8 mouse cellular contexts compared by ENCODE assay signal in the genomic region with DNA sequence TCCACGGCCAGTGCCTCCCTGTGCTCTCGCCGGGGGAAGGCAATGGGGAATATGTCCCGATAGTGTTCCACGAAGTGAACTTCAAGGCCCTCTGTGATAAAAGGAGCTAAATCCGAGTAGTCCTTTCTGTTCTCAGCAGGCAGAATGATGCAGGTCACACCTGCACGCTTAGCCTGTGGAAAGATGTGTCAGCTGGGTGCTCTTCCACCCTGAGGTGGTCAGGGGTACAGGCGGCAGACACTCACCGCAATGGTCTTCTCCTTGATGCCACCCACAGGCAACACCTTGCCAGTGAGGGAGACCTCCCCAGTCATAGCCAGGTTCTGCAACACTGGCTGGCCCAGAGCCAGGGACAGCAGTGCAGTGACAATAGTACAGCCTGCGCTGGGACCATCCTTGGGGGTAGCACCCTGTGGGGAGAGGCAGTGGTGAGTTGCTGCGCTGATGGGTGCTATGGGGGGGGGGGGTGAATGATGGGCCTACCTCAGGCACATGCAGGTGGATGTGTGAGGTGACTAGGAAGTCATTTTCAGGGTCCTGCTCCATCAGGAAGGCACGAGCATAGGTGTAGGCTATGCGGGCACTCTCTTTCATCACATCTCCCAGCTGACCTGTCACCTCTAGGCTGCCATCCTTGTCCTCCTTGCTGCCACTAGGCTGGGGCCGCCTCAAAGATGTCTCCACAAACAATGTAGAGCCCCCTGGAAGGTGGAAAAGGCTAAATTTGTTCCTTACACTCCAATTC. TPM values are rescaled to one million over a fixed set of nuclear protein-coding genes. Genes with fewer than 3 reads are reported as not detected.
DNase-seq lines count a peak whose midpoint lies in the region; ATAC-seq lines count a peak whose summit lies in the region.

No protein-coding gene starts in this region.

- peaks cover 46% of the 10 kb centered on the region for H3K4me1 ChIP-seq in kidney, embryonic 15.5 days
- peaks cover 3 to 18% of the 10 kb centered on the region in 2 experiments; a peak in 3 of 4 replicates for H3K4me1 ChIP-seq in heart, embryonic 14.5 days (ENCODE audit: control insufficient read depth in 2 of 2, insufficient read depth in 2 of 2, low read length in 2 of 2)
- peaks cover 32% of the 10 kb centered on the region for H3K4me1 ChIP-seq in liver, embryonic 11.5 days (replicated peaks; ENCODE audit: control insufficient read depth, insufficient read depth, low read length)

- 22% methylated on average over 14 of the region's 14 CpGs for WGBS in kidney, embryonic 15.5 days
- WGBS in heart, embryonic 14.5 days: 28% methylated on average over 14 of the region's 14 CpGs
- 22% methylated on average over 14 of the region's 14 CpGs for WGBS in liver, embryonic 11.5 days

- H3K4me2 ChIP-seq in kidney, embryonic 15.5 days: peak overlapping the region; percentile 91
- H3K4me2 ChIP-seq in heart, embryonic 14.5 days (ENCODE audit: low read length): peak overlapping the region; percentile 87
- peak overlapping the region; percentile 99 for H3K4me2 ChIP-seq in liver, embryonic 11.5 days

- peak overlapping the region; percentile 56 for H3K9ac ChIP-seq in kidney, embryonic 15.5 days
- peak overlapping the region; percentile 92 for H3K9ac ChIP-seq in heart, embryonic 14.5 days (ENCODE audit: low read length)
- peak overlapping the region; percentile 90 for H3K9ac ChIP-seq in liver, embryonic 11.5 days (ENCODE audit: low read depth, low read length)

- no peak for DNase-seq in kidney, adult 9 months
- peak; percentile 43 for DNase-seq in NIH3T3 (ENCODE audit: low read depth)
- DNase-seq in liver, embryonic 11.5 days (ENCODE audit: low spot score): no peak
- DNase-seq in urinary bladder, adult 2 months (ENCODE audit: low spot score): no peak
- DNase-seq in ovary, postnatal 14 days (ENCODE audit: low spot score): no peak
- no peak for DNase-seq in layer of hippocampus, postnatal 10 days (ENCODE audit: low spot score in 2 of 2)

- H3K27me3 ChIP-seq in kidney, embryonic 15.5 days: no peaks in the 10 kb centered on the region
- H3K27me3 ChIP-seq in heart, embryonic 14.5 days (ENCODE audit: control insufficient read depth, insufficient read depth, low read length): no peaks in the 10 kb centered on the region
- no peaks in the 10 kb centered on the region for H3K27me3 ChIP-seq in liver, embryonic 11.5 days (replicated peaks; ENCODE audit: control insufficient read depth, insufficient read depth, low read length)

- peak overlapping the region; percentile 70 for H3K4me3 ChIP-seq in kidney, embryonic 15.5 days (replicated peaks)
- peak overlapping the region; percentile 75 to 91 for H3K4me3 ChIP-seq in heart, embryonic 14.5 days (ENCODE audit: control insufficient read depth in 1 of 2, insufficient read depth in 1 of 2, low read depth in 1 of 2, low read length in 2 of 2)
- H3K4me3 ChIP-seq in liver, embryonic 11.5 days (ENCODE audit: low read depth, low read length): peak overlapping the region; percentile 82

- H3K9me3 ChIP-seq in kidney, embryonic 15.5 days (replicated peaks): no peaks in the 10 kb centered on the region
- no peaks in the 10 kb centered on the region for H3K9me3 ChIP-seq in heart, embryonic 14.5 days (ENCODE audit: control insufficient read depth, low read length)
- no peaks in the 10 kb centered on the region for H3K9me3 ChIP-seq in liver, embryonic 11.5 days (ENCODE audit: control insufficient read depth, low read length)

- peaks cover 55% of the 10 kb centered on the region for H3K36me3 ChIP-seq in kidney, embryonic 15.5 days
- peaks cover 55% of the 10 kb centered on the region for H3K36me3 ChIP-seq in heart, embryonic 14.5 days (ENCODE audit: control insufficient read depth, insufficient read depth, low read length)
- peaks cover 53% of the 10 kb centered on the region for H3K36me3 ChIP-seq in liver, embryonic 11.5 days (ENCODE audit: control insufficient read depth, insufficient read depth, low read length)

- H3K27ac ChIP-seq in kidney, embryonic 15.5 days: peak overlapping the region; percentile 92; the same call in 1 of the 2 replicates
- H3K27ac ChIP-seq in heart, embryonic 14.5 days (replicated peaks in 1 of 2; ENCODE audit: control insufficient read depth in 1 of 2, insufficient read depth in 1 of 2, low read depth in 2 of 2, low read length in 2 of 2): peak overlapping the region in 1 of 2 experiments; percentile 84; a peak in 2 of 4 replicates
- peak overlapping the region; percentile 82 for H3K27ac ChIP-seq in liver, embryonic 11.5 days (ENCODE audit: low read depth, low read length)

- ATAC-seq in kidney, embryonic 15.5 days (replicated peaks; ENCODE audit: low FRiP score): no peak
- no peak for ATAC-seq in heart, embryonic 14.5 days (ENCODE audit: insufficient number of reproducible peaks, insufficient read depth, low FRiP score, low read depth)
- no peak for ATAC-seq in liver, embryonic 11.5 days (replicated peaks; ENCODE audit: low FRiP score)

RNA-seq across cellular contexts. Expression of a gene that starts 1.3 kb away (rescaled TPM):
- 1,888 and 2,013 TPM in 2 replicates for polyA plus RNA-seq in kidney, embryonic 15.5 days (2015; fragmentation: Nextera tagmentation; extraction: Ambion mirVana)
- 1,567 and 1,751 TPM in 2 replicates for polyA plus RNA-seq in heart, embryonic 14.5 days (2014; fragmentation: Nextera tagmentation; extraction: Ambion mirVana)
- 2,108 and 2,211 TPM in 2 replicates for polyA plus RNA-seq in liver, embryonic 11.5 days (2014; fragmentation: Nextera tagmentation; extraction: Ambion mirVana)
- 2,531 and 2,588 TPM in 2 replicates for polyA plus RNA-seq in urinary bladder, adult 2 months (2012; rRNA removed)
- total RNA-seq in layer of hippocampus, postnatal 10 days (2021): 100 to 1,000 TPM; 454 to 456 TPM

RNA-seq across cellular contexts. Expression of a gene that starts 5.0 kb away (rescaled TPM):
- 239 and 249 TPM in 2 replicates for polyA plus RNA-seq in kidney, embryonic 15.5 days (2015; fragmentation: Nextera tagmentation; extraction: Ambion mirVana)
- polyA plus RNA-seq in heart, embryonic 14.5 days (2014; fragmentation: Nextera tagmentation; extraction: Ambion mirVana): 390 and 398 TPM in 2 replicates
- polyA plus RNA-seq in liver, embryonic 11.5 days (2014; fragmentation: Nextera tagmentation; extraction: Ambion mirVana): 236 and 248 TPM in 2 replicates
- polyA plus RNA-seq in urinary bladder, adult 2 months (2012; rRNA removed): 169 and 183 TPM in 2 replicates
- total RNA-seq in layer of hippocampus, postnatal 10 days (2021): 100 to 1,000 TPM; 137 to 175 TPM

RNA-seq across cellular contexts. Expression of a gene that starts 12.1 kb away (rescaled TPM):
- 59.7 and 63.8 TPM in 2 replicates for polyA plus RNA-seq in kidney, embryonic 15.5 days (2015; fragmentation: Nextera tagmentation; extraction: Ambion mirVana)
- 58.6 and 59.0 TPM in 2 replicates for polyA plus RNA-seq in heart, embryonic 14.5 days (2014; fragmentation: Nextera tagmentation; extraction: Ambion mirVana)
- 87.9 and 92.4 TPM in 2 replicates for polyA plus RNA-seq in liver, embryonic 11.5 days (2014; fragmentation: Nextera tagmentation; extraction: Ambion mirVana)
- polyA plus RNA-seq in urinary bladder, adult 2 months (2012; rRNA removed): 61.4 and 64.6 TPM in 2 replicates
- 10 to 100 TPM; 63.8 to 71.7 TPM for total RNA-seq in layer of hippocampus, postnatal 10 days (2021)

RNA-seq across cellular contexts. Expression of a gene that starts 13.4 kb away (rescaled TPM):
- polyA plus RNA-seq in kidney, embryonic 15.5 days (2015; fragmentation: Nextera tagmentation; extraction: Ambion mirVana): 0.59 and 0.93 TPM in 2 replicates
- polyA plus RNA-seq in heart, embryonic 14.5 days (2014; fragmentation: Nextera tagmentation; extraction: Ambion mirVana): 0.46 and 0.50 TPM in 2 replicates
- 0.64 and 0.68 TPM in 2 replicates for polyA plus RNA-seq in liver, embryonic 11.5 days (2014; fragmentation: Nextera tagmentation; extraction: Ambion mirVana)
- 19.1 and 25.7 TPM in 2 replicates for polyA plus RNA-seq in urinary bladder, adult 2 months (2012; rRNA removed)
- total RNA-seq in layer of hippocampus, postnatal 10 days (2021): 1 to 10 TPM in 1 of 2 experiments, under 1 TPM in 1; 0.87 to 1.3 TPM

RNA-seq across cellular contexts. Expression of a gene that starts 29.9 kb away (rescaled TPM):
- 109 and 125 TPM in 2 replicates for polyA plus RNA-seq in kidney, embryonic 15.5 days (2015; fragmentation: Nextera tagmentation; extraction: Ambion mirVana)
- polyA plus RNA-seq in heart, embryonic 14.5 days (2014; fragmentation: Nextera tagmentation; extraction: Ambion mirVana): 52.9 and 58.9 TPM in 2 replicates
- 93.1 and 96.5 TPM in 2 replicates for polyA plus RNA-seq in liver, embryonic 11.5 days (2014; fragmentation: Nextera tagmentation; extraction: Ambion mirVana)
- 47.8 and 65.8 TPM in 2 replicates for polyA plus RNA-seq in urinary bladder, adult 2 months (2012; rRNA removed)
- 100 to 1,000 TPM; 147 to 185 TPM for total RNA-seq in layer of hippocampus, postnatal 10 days (2021)
